Mouse (Mus musculus) megakaryocyte, embryonic 14.5 days (primary cell): ENCODE results near the gene Ntng1. TPM values are rescaled to one million over a fixed set of nuclear protein-coding genes. Genes with fewer than 3 reads are reported as not detected.

ENCODE experiments used
- H3K27me3 ChIP-seq: replicated peaks from 2 replicates; pipeline ENCODE3; 2012; ENCODE audit warnings: inconsistent platforms
- H3K36me3 ChIP-seq: replicated peaks from 2 replicates; pipeline ENCODE3; 2012; ENCODE audit warnings: low read length, inconsistent platforms, mixed read lengths
- H3K4me1 ChIP-seq: 2 replicates; pipeline ENCODE4 v1.6.1; 2012; ENCODE audit warnings: inconsistent platforms
- H3K4me3 ChIP-seq: replicated peaks from 2 replicates; pipeline ENCODE3; 2012; ENCODE audit warnings: moderate library complexity, mild to moderate bottlenecking, inconsistent platforms
- H3K9me3 ChIP-seq: 2 replicates; pipeline ENCODE4 v1.6.1; 2012; ENCODE audit warnings: inconsistent platforms
- FLI1 ChIP-seq: IDR thresholded peaks from 2 replicates; pipeline ENCODE4 v1.6.1; 2012; ENCODE audit warnings: low read length, inconsistent platforms, mixed read lengths
- GATA1 ChIP-seq: IDR thresholded peaks from 3 replicates; pipeline ENCODE4 v1.6.1; 2012; ENCODE audit warnings: mixed read lengths, low read length, inconsistent platforms, borderline replicate concordance
- polyA plus RNA-seq: library from polyadenylated mRNA; stranded (reverse); fragments of >175 nt; gene quantifications from 2 replicates; pipeline ENCODE4 v1.2.3, GENCODE M21; 2012; ENCODE audit warnings: low replicate concordance; ENCODE audit not compliant: insufficient read depth

Gene Ntng1
- polyA plus RNA-seq, 1 experiment = not detected

- no peak for TF ChIP-seq FLI1
- TF ChIP-seq GATA1 = no peak
- Histone ChIP-seq H3K36me3 (no peaks in the 10 kb centered on the region), H3K4me1 (no peaks in the 10 kb centered on the region), H3K9me3 (peaks cover 15% of the 10 kb centered on the region; the same call in 1 of the 2 replicates), H3K27me3 (no peaks in the 10 kb centered on the region), H3K4me3 (no peak overlapping the region)
Measured at GRCm38 (mm10) chr3:109931021-109931420, 212.8 kb downstream of the Ntng1 start.

- Histone ChIP-seq H3K9me3 (peaks cover 3% of the 10 kb centered on the region; the same call in 1 of the 2 replicates), H3K27me3 (no peaks in the 10 kb centered on the region), H3K4me1 (no peaks in the 10 kb centered on the region), H3K4me3 (no peak overlapping the region), H3K36me3 (no peaks in the 10 kb centered on the region)
- no peak for TF ChIP-seq FLI1
- no peak for TF ChIP-seq GATA1
Measured at GRCm38 (mm10) chr3:109923788-109924187, 220.0 kb downstream of the Ntng1 start.

DNA sequence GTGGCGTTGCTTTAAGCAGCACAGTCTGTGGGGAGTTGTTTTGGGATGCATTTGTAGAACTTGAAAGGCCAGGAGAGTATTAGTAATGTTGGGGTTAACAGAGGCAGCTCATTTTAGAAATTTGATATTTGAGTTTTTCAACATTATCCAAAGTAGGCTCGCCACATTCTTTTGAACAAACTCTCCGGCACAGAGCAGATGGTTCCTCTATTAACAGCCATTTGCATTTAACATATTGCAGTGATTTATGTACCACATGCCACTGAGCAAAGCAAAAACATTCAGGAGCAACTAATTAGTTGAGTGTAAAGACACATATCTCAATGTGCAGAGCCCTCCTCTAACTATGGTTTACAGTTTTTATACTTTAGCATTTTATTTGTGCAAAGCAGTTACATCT, 224.8 kb downstream of the Ntng1 start:
- no peak for TF ChIP-seq FLI1
- no peaks in the 10 kb centered on the region for H3K4me1 ChIP-seq
- H3K36me3 ChIP-seq = no peaks in the 10 kb centered on the region
- peaks cover 5% of the 10 kb centered on the region; the same call in 1 of the 2 replicates for H3K9me3 ChIP-seq
- H3K4me3 ChIP-seq = no peak overlapping the region
- no peaks in the 10 kb centered on the region for H3K27me3 ChIP-seq

GRCm38 (mm10) chr3:109917926-109918694, 225.7 kb downstream of the Ntng1 start:
- Histone ChIP-seq H3K4me1 (no peaks in the 10 kb centered on the region), H3K36me3 (no peaks in the 10 kb centered on the region), H3K9me3 (peaks cover 5% of the 10 kb centered on the region; the same call in 1 of the 2 replicates), H3K4me3 (no peak overlapping the region), H3K27me3 (no peaks in the 10 kb centered on the region)
- TF ChIP-seq FLI1 = no peak
- no peak for TF ChIP-seq GATA1

DNA sequence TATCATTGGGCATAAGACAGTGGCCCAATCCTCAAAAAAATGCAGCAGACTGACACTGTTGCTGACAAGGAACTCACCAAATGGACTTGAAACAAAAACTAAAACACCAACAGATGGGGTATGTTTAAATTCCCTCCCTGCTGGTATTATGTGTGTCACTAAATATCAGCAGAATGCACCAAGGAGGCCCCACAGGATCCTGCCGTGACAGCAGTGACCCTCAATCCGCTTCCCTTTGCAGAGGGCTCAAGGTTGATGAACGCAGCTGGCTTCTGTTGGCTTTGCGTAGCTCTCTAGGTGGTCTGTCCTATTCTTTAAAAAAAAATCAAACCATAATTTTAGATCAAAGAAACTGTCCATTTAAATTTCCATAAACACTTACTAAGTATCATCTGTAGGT, 226.7 kb downstream of the Ntng1 start:
- Histone ChIP-seq H3K36me3 (no peaks in the 10 kb centered on the region), H3K9me3 (peaks cover 5% of the 10 kb centered on the region; the same call in 1 of the 2 replicates)
- TF ChIP-seq FLI1 (no peak), GATA1 (no peak)

DNA sequence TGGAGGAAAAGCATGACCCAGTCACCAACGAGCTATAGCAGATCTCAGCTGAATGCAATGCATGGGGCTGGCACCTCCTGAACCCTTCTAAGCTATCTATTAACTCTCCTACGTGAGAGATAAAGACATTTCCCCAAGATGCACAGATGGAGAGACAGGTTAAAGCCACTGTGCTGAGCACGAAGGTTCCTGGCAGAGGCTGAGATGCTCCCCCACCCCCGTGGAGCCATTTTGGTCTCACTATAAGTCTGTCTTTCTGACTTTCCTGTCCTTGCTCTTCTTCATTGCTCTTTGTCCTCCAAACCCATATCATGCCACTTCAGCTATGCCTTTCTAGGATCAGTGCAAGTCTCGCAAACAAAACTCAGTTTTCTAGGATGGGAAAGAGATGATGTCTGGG, 229.6 kb downstream of the Ntng1 start:
- H3K36me3 ChIP-seq = no peaks in the 10 kb centered on the region
- no peaks in the 10 kb centered on the region for H3K4me1 ChIP-seq
- peaks cover 5% of the 10 kb centered on the region; the same call in 1 of the 2 replicates for H3K9me3 ChIP-seq
- no peak overlapping the region for H3K4me3 ChIP-seq
- H3K27me3 ChIP-seq = no peaks in the 10 kb centered on the region
- TF ChIP-seq GATA1 (no peak), FLI1 (no peak)

More for the DNA sequence above, 226.7 kb downstream of the Ntng1 start:
- H3K4me3 ChIP-seq = no peak overlapping the region
- H3K27me3 ChIP-seq = no peaks in the 10 kb centered on the region
- H3K4me1 ChIP-seq = no peaks in the 10 kb centered on the region

- Histone ChIP-seq H3K36me3 (no peaks in the 10 kb centered on the region), H3K9me3 (peaks cover 11% of the 10 kb centered on the region; the same call in 1 of the 2 replicates), H3K4me3 (no peak overlapping the region), H3K27me3 (no peaks in the 10 kb centered on the region), H3K4me1 (no peaks in the 10 kb centered on the region)
- TF ChIP-seq GATA1 (no peak), FLI1 (no peak)
Measured at GRCm38 (mm10) chr3:109890600-109890999, 253.2 kb downstream of the Ntng1 start.

GRCm38 (mm10) chr3:109885672-109886071, 258.1 kb downstream of the Ntng1 start:
- TF ChIP-seq GATA1 (no peak), FLI1 (no peak)
- Histone ChIP-seq H3K36me3 (no peaks in the 10 kb centered on the region), H3K9me3 (0 out of 2 replicates have a peak, but pooled peaks cover 2% of the 10 kb centered on the region), H3K4me1 (no peaks in the 10 kb centered on the region), H3K4me3 (no peak overlapping the region), H3K27me3 (no peaks in the 10 kb centered on the region)

DNA sequence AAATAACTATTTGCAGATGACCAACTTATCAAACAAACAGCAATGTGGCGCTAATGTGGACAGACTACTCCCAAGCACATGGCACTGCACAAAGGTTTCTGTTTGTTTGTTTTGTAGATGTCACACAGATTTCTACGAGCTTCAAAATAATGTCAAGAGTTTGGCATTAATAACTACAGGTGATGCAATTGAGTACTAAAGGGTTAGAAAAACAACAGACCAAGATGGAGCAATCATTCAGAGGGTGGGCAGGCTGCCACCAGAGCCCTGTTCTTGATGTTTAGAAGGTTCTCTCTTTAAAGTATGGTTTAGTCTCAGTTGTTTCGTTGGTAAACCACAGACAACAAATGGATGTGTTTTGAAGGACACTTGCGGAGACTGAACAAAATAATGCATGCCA, 264.8 kb downstream of the Ntng1 start:
- H3K4me1 ChIP-seq = no peaks in the 10 kb centered on the region
- no peaks in the 10 kb centered on the region for H3K36me3 ChIP-seq
- TF ChIP-seq GATA1 = no peak
- no peak for TF ChIP-seq FLI1
- H3K9me3 ChIP-seq = no peaks in the 10 kb centered on the region
- no peak overlapping the region for H3K4me3 ChIP-seq
- no peaks in the 10 kb centered on the region for H3K27me3 ChIP-seq

DNA sequence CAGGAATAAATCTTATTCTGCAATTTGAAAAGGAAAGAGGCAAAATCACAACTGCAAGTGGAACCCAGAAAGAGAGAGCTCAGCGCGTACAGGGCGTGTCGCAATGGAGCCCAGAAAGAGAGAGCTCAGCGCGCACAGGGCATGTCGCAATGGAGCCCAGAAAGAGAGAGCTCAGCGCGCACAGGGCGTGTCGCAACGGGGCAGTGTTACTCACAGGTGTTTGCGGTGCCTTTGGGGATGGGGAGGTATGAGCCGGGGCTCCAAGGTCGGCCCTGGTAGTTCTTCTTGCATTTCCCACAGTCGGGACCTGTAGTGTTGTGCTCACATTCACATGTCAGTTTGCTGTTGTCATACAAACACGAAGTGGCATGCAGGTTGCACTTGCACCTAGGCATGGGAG, 271.8 kb downstream of the Ntng1 start:
- H3K4me3 ChIP-seq = no peak overlapping the region
- H3K27me3 ChIP-seq = no peaks in the 10 kb centered on the region
- H3K36me3 ChIP-seq = no peaks in the 10 kb centered on the region
- H3K4me1 ChIP-seq = no peaks in the 10 kb centered on the region
- TF ChIP-seq FLI1 (no peak), GATA1 (no peak)
- peaks cover 12% of the 10 kb centered on the region for H3K9me3 ChIP-seq
